Mouse (Mus musculus) embryonic facial prominence, embryonic 13.5 days (tissue): ENCODE results near the gene Fam151b. TPM values are rescaled to one million over a fixed set of nuclear protein-coding genes. Genes with fewer than 3 reads are reported as not detected.
A peak's percentile ranks its signal among the peaks of the same experiment; 100 is the strongest.

Experiments
- ATAC-seq: fragments of 200-750 bp; cut with Nextera tagmentation; 2 replicates; pipeline ENCODE4 v1.8.0; 2017; ENCODE audit warnings: low read depth; ENCODE audit not compliant: insufficient number of reproducible peaks, insufficient read depth, low FRiP score, low TSS enrichment
- H3K27ac ChIP-seq: fragments of 300-500 bp; sonication (generic); 2 replicates; pipeline ENCODE4 v1.5.1; 2015; ENCODE audit warnings: moderate library complexity, mild to moderate bottlenecking, inconsistent platforms
- H3K27me3 ChIP-seq: fragments of 300-500 bp; sonication (generic); 2 replicates; pipeline ENCODE4 v1.6.1; 2015; ENCODE audit warnings: mild to moderate bottlenecking, inconsistent platforms
- H3K36me3 ChIP-seq: fragments of 300-500 bp; sonication (generic); 2 replicates; pipeline ENCODE4 v1.6.1; 2015; ENCODE audit warnings: mild to moderate bottlenecking, inconsistent platforms
- H3K4me1 ChIP-seq: fragments of 300-500 bp; sonication (generic); 2 replicates; pipeline ENCODE4 v1.6.1; 2015; ENCODE audit warnings: inconsistent platforms
- H3K4me2 ChIP-seq: fragments of 300-500 bp; sonication (generic); 2 replicates; pipeline ENCODE4 v1.6.1; 2015; ENCODE audit warnings: moderate library complexity, mild to moderate bottlenecking, inconsistent platforms
- H3K4me3 ChIP-seq: fragments of 300-500 bp; sonication (generic); 2 replicates; pipeline ENCODE4 v1.5.1; 2015; ENCODE audit warnings: mild to moderate bottlenecking, inconsistent platforms
- H3K9ac ChIP-seq: fragments of 300-500 bp; sonication (generic); 2 replicates; pipeline ENCODE4 v1.6.1; 2015; ENCODE audit warnings: mild to moderate bottlenecking, inconsistent platforms
- H3K9me3 ChIP-seq: fragments of 300-500 bp; sonication (generic); 2 replicates; pipeline ENCODE4 v1.6.1; 2016; ENCODE audit warnings: inconsistent platforms
- WGBS: fragments of 180-500 bp; shearing (Covaris S2); methylation state at CpG from one replicate; pipeline ENCODE4 v1.1.7; 2015; ENCODE audit warnings: mixed read lengths; 5-methylcytosine and 5-hydroxymethylcytosine counted together
- polyA plus RNA-seq: library from polyadenylated mRNA; unstranded; fragments of >200 nt; fragmentation: Nextera tagmentation; extraction: Ambion mirVana; gene quantifications from 2 replicates; pipeline ENCODE4 v1.2.1, GENCODE M21; 2015

Fam151b gene
- polyA plus RNA-seq, 1 experiment from 2014 or later = 0.18 TPM

DNA sequence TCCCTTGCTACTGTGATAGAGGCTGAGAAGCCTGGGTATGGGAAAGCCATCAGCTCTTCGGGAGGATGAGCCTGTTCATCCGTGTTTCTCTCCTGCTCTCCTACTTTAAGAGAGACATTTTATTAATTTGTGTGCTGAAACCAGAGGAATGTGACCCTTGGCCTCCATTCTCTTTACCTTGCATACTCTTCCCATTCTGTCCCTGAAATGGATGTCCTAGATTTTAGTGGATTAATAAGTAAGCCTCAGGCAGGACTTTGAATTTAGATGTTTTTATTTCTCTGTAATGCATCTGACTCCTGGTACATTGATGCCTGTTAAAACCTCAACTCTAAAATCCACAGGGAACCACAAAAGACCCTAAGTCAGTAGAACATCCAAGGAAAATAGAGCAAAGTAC, 14.4 kb downstream of the Fam151b start:
- Histone ChIP-seq H3K36me3 (peaks cover 12% of the 10 kb centered on the region), H3K4me1 (no peaks in the 10 kb centered on the region), H3K27ac (no peak overlapping the region), H3K9me3 (no peaks in the 10 kb centered on the region), H3K4me2 (no peak overlapping the region), H3K4me3 (no peak overlapping the region), H3K9ac (no peak overlapping the region), H3K27me3 (no peaks in the 10 kb centered on the region)
- no peak for ATAC-seq
- WGBS = 65% methylated on average over 2 of the region's 2 CpGs

DNA sequence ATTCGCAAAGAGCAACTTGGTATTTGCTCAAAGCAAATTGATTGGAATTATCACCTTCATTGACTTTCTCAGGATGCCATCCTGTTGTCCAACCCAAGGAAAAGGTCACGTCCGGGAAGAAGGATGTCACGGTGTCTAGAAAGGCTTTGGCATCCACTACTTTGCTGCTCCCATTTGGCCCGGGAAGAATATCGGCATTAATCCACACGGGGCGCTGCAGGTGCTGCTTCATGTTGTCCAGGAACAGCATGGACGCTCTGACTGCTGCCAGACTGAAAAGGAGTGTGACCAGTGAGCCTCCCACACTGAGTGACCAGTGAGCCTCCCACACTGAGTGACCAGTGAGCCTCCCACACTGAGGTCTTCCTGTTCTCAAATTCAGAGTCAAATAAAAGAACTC, 15.9 kb downstream of the Fam151b start:
- H3K9ac ChIP-seq = no peak overlapping the region
- no peak overlapping the region for H3K4me3 ChIP-seq
- H3K27ac ChIP-seq = no peak overlapping the region
- peaks cover 12% of the 10 kb centered on the region for H3K36me3 ChIP-seq
- WGBS = 76% methylated on average over 9 of the region's 9 CpGs
- ATAC-seq = no peak
- H3K27me3 ChIP-seq = no peaks in the 10 kb centered on the region
- no peaks in the 10 kb centered on the region for H3K4me1 ChIP-seq
- H3K4me2 ChIP-seq = no peak overlapping the region
- no peaks in the 10 kb centered on the region for H3K9me3 ChIP-seq

- H3K27me3 ChIP-seq = no peaks in the 10 kb centered on the region
- H3K4me1 ChIP-seq = no peaks in the 10 kb centered on the region
- H3K4me2 ChIP-seq = no peak overlapping the region
- peaks cover 12% of the 10 kb centered on the region for H3K36me3 ChIP-seq
- 84% methylated on average over 3 of the region's 3 CpGs for WGBS
- H3K9ac ChIP-seq = no peak overlapping the region
- H3K4me3 ChIP-seq = no peak overlapping the region
- H3K27ac ChIP-seq = no peak overlapping the region
- ATAC-seq = no peak
- no peaks in the 10 kb centered on the region for H3K9me3 ChIP-seq
These were observed 19.1 kb downstream of the Fam151b start for GRCm38 (mm10) chr13:92464698-92465097.

GRCm38 (mm10) chr13:92446872-92447271, 36.9 kb downstream of the Fam151b start:
- Histone ChIP-seq H3K4me2 (no peak overlapping the region), H3K27ac (no peak overlapping the region), H3K9me3 (no peaks in the 10 kb centered on the region), H3K36me3 (no peaks in the 10 kb centered on the region), H3K27me3 (no peaks in the 10 kb centered on the region), H3K4me3 (no peak overlapping the region), H3K9ac (no peak overlapping the region), H3K4me1 (no peaks in the 10 kb centered on the region)
- no peak for ATAC-seq
- 83% methylated on average over 7 of the region's 7 CpGs for whole genome bisulfite sequencing

DNA sequence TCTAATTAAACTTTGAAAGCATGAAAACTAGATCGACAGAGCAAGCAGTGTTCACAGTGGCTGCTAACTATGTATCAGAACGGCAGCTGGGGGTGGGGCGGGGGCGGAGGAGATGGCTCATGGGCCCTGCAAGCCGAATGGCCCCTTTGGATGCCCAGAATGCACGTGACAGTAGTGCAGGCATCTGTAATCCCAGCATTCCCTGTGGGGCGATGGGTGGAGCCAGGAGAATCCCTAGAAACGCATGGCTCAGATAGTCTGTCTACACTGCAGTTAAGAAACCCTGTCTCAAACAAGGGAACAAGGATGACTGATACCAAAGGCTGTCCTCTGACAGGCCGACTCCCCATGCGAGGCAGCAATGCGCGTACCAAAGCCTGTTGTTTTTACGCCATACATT, 43.5 kb downstream of the Fam151b start:
- H3K4me3 ChIP-seq = no peak overlapping the region
- H3K9ac ChIP-seq = no peak overlapping the region
- no peaks in the 10 kb centered on the region for H3K9me3 ChIP-seq
- H3K27me3 ChIP-seq = no peaks in the 10 kb centered on the region
- 73% methylated on average over 13 of the region's 13 CpGs for WGBS
- ATAC-seq = no peak
- H3K4me1 ChIP-seq = no peaks in the 10 kb centered on the region
- H3K4me2 ChIP-seq = no peak overlapping the region
- H3K27ac ChIP-seq = no peak overlapping the region
- no peaks in the 10 kb centered on the region for H3K36me3 ChIP-seq

- Histone ChIP-seq H3K9ac (no peak overlapping the region), H3K4me1 (no peaks in the 10 kb centered on the region), H3K27ac (no peak overlapping the region), H3K4me3 (no peak overlapping the region), H3K36me3 (no peaks in the 10 kb centered on the region), H3K9me3 (no peaks in the 10 kb centered on the region), H3K4me2 (no peak overlapping the region), H3K27me3 (no peaks in the 10 kb centered on the region)
- 91% methylated on average over 10 of the region's 10 CpGs for WGBS
- no peak for ATAC-seq
These were observed 45.2 kb downstream of the Fam151b start for GRCm38 (mm10) chr13:92438656-92439055.

DNA sequence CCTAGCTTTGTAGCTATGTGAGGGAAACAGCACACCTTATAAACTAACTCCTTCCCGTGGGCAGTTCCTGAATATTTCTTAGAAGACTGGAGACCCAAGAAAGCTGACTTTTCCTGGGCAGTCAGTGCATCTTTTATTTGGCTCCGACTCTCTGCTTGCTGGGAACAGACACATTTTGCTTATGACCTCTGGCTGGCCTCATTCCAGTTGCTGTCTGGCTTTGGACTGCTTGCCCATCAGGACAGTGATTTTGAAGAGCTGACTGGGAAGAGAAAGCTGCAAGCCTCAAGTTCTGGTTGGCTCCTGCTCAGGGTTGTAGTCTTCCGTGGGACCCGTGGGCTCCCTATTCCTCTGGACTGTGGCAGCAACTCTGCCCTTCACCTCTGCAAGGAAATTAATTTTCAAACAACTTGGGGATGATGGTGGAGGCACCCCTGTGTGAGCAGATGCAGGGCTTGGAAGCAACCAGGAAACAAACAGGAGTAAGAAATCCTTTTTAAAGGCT, 56.4 kb downstream of the Fam151b start:
- H3K4me2 ChIP-seq = peak overlapping the region; percentile 100
- no peaks in the 10 kb centered on the region for H3K36me3 ChIP-seq
- H3K27me3 ChIP-seq = peaks cover 79% of the 10 kb centered on the region
- ATAC-seq = no peak
- H3K27ac ChIP-seq = no peak overlapping the region
- no peak overlapping the region for H3K4me3 ChIP-seq
- H3K9ac ChIP-seq = no peak overlapping the region
- 46% methylated on average over 4 of the region's 4 CpGs for WGBS
- no peaks in the 10 kb centered on the region for H3K9me3 ChIP-seq
- H3K4me1 ChIP-seq = peaks cover 15% of the 10 kb centered on the region

- ATAC-seq = 0 out of 2 replicates have a peak, but pooled peaks have one; percentile 27
- Histone ChIP-seq H3K4me1 (peaks cover 15% of the 10 kb centered on the region), H3K27ac (no peak overlapping the region), H3K9ac (peak overlapping the region; percentile 65), H3K9me3 (no peaks in the 10 kb centered on the region), H3K4me3 (peak overlapping the region; percentile 58), H3K27me3 (peaks cover 82% of the 10 kb centered on the region), H3K36me3 (no peaks in the 10 kb centered on the region), H3K4me2 (peak overlapping the region; percentile 100)
- under 1% methylated on average over 57 of the region's 92 CpGs for WGBS
These were observed 57.3 kb downstream of the Fam151b start for GRCm38 (mm10) chr13:92426294-92427051.

DNA sequence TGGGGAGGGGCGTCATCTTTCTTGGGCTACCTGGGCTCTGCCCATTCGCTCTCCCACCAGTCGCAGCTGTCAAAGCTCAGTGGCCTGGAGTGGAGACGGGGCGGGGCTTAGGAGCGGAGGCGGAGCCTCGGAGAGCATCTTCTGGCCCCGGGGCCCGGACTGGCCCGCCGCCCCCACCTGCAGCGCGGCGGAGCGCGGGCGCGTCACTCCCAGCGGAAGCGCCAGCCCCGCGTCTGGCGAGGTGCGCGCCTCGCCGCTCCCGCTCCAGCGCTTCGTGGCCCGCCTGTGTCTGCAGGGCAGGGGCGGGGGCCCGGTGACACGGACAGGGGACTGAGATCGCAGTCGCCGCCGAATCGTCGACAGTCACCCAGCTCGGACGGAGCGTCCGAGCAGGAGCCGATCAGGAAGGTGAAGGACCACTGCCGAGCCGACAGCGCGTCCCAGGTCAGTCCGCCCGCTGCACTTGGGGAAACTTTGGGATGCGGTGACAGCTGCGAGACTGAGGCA, 58.0 kb downstream of the Fam151b start, which contains the start of gene Ankrd34b:
Gene Ankrd34b, plus strand, starts transcription at position 139 of the 507 bp plus-strand sequence.
- Histone ChIP-seq H3K27me3 (peaks cover 80% of the 10 kb centered on the region), H3K4me3 (peak within 1 kb of the TSS; percentile 58), H3K4me2 (peak within 1 kb of the TSS; percentile 100), H3K9me3 (no peaks in the 10 kb centered on the region), H3K4me1 (peaks cover 15% of the 10 kb centered on the region), H3K9ac (peak within 1 kb of the TSS; percentile 65), H3K36me3 (no peaks in the 10 kb centered on the region), H3K27ac (no peak within 1 kb of the TSS)
- 0 out of 2 replicates have a peak, but pooled peaks have one; percentile 40 for ATAC-seq
- under 1% methylated on average over 54 of the region's 54 CpGs for WGBS

DNA sequence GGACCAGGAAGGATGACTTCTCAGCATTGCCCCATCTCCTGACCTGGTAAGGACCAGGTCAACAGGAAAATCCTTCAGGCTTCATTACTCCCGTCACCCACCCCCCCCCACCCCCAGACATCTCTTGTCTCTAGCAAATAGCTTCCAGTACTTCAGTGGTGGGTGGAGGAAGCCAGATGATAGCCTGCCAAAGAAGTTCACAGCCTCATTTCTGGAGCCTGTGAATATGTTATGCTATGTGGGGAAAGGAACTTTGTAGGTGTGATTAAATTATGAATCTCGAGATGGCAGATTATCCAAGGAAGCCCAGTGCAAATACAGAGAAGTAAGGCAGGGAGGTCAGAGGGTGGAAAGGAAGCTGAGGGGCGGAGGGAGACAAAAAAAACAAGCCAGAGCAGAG, 60.1 kb downstream of the Fam151b start:
- no peaks in the 10 kb centered on the region for H3K36me3 ChIP-seq
- H3K9me3 ChIP-seq = no peaks in the 10 kb centered on the region
- no peak overlapping the region for H3K4me3 ChIP-seq
- WGBS = 44% methylated on average over 3 of the region's 3 CpGs
- H3K4me2 ChIP-seq = no peak overlapping the region
- peaks cover 15% of the 10 kb centered on the region for H3K4me1 ChIP-seq
- no peak overlapping the region for H3K27ac ChIP-seq
- ATAC-seq = no peak
- H3K27me3 ChIP-seq = peaks cover 76% of the 10 kb centered on the region
- H3K9ac ChIP-seq = no peak overlapping the region

- H3K4me2 ChIP-seq = no peak overlapping the region
- no peak for ATAC-seq
- H3K4me3 ChIP-seq = no peak overlapping the region
- H3K27me3 ChIP-seq = peaks cover 36% of the 10 kb centered on the region
- no peaks in the 10 kb centered on the region for H3K9me3 ChIP-seq
- no peaks in the 10 kb centered on the region for H3K36me3 ChIP-seq
- H3K4me1 ChIP-seq = no peaks in the 10 kb centered on the region
- WGBS = 86% methylated on average over 11 of the region's 11 CpGs
- no peak overlapping the region for H3K27ac ChIP-seq
- no peak overlapping the region for H3K9ac ChIP-seq
These were observed 64.2 kb downstream of the Fam151b start for GRCm38 (mm10) chr13:92419630-92420029.

GRCm38 (mm10) chr13:92410486-92410885, 73.3 kb downstream of the Fam151b start:
- Histone ChIP-seq H3K9ac (no peak overlapping the region), H3K4me1 (no peaks in the 10 kb centered on the region), H3K27ac (no peak overlapping the region), H3K4me2 (no peak overlapping the region), H3K9me3 (no peaks in the 10 kb centered on the region), H3K27me3 (no peaks in the 10 kb centered on the region), H3K36me3 (no peaks in the 10 kb centered on the region), H3K4me3 (no peak overlapping the region)
- no peak for ATAC-seq
- 69% methylated on average over 2 of the region's 2 CpGs for WGBS
